Mouse (Mus musculus) CH12.LX (cell line): ENCODE measurements at regions not wholly inside any gene's neighbourhood (a gene's known extent, or its start where the extent isn't known, plus 50 kb on each side); places are given as distances from the start of the nearest gene placed in this dataset.

Source experiments
- CHD2 ChIP-seq: IDR thresholded peaks from 2 replicates; pipeline ENCODE4 v1.6.1; 2011; ENCODE audit warnings: low read length, improper control_type of control experiment
- CTCF ChIP-seq, 2 experiments: IDR thresholded peaks in 1 of 2; conservative IDR thresholded peaks in 1 of 2; 2 replicates each; pipeline ENCODE4 v1.5.1; 2011 to 2012; ENCODE audit warnings: low read depth in 2 of 2, low read length in 2 of 2, improper control_type of control experiment in 1 of 2, inconsistent platforms in 1 of 2, mild to moderate bottlenecking in 1 of 2, moderate library complexity in 1 of 2
- EP300 ChIP-seq: IDR thresholded peaks from 2 replicates; pipeline ENCODE4 v1.6.1; 2011; ENCODE audit warnings: low read length, improper control_type of control experiment
- KAT2A ChIP-seq: IDR thresholded peaks from 2 replicates; pipeline ENCODE4 v1.6.1; 2012; ENCODE audit warnings: low read length, improper control_type of control experiment, inconsistent platforms; ENCODE audit not compliant: insufficient replicate concordance
- MXI1 ChIP-seq: IDR thresholded peaks from 2 replicates; pipeline ENCODE4 v1.6.1; 2011; ENCODE audit warnings: mild to moderate bottlenecking, low read depth, low read length, improper control_type of control experiment
- POLR2A ChIP-seq: IDR thresholded peaks from 2 replicates; pipeline ENCODE4 v1.6.1; 2011; ENCODE audit warnings: low read depth, mild to moderate bottlenecking, improper control_type of control experiment, low read length
- USF1 ChIP-seq: IDR thresholded peaks from 2 replicates; pipeline ENCODE4 v1.6.1; 2014; ENCODE audit warnings: low read depth, mild to moderate bottlenecking, inconsistent platforms, low read length, improper control_type of control experiment
- ZC3H11A ChIP-seq: IDR thresholded peaks from 2 replicates; pipeline ENCODE4 v1.6.1; 2012; ENCODE audit warnings: low read depth, mild to moderate bottlenecking, inconsistent platforms, low read length, improper control_type of control experiment
- ZKSCAN1 ChIP-seq: IDR thresholded peaks from 2 replicates; pipeline ENCODE4 v1.6.1; 2012; ENCODE audit warnings: low read depth, inconsistent platforms, low read length, improper control_type of control experiment, borderline replicate concordance

GRCm38 (mm10) chr8:8488191-8488694 lies 172.8 kb downstream of the Efnb2 start:
- no peak for TF ChIP-seq ZC3H11A
- TF ChIP-seq MXI1: no peak
- TF ChIP-seq CTCF (conservative IDR thresholded peaks at IDR 0.05 in 1 of 2, IDR thresholded peaks at IDR 0.05 in 1 of 2; ENCODE audit: low read depth in 2 of 2, low read length in 2 of 2): no peak
- no peak for TF ChIP-seq POLR2A
- TF ChIP-seq EP300: no peak
- no peak for TF ChIP-seq KAT2A
- TF ChIP-seq USF1: no peak
- TF ChIP-seq ZKSCAN1: no peak
- no peak for TF ChIP-seq CHD2
